Mouse (Mus musculus): ENCODE results near the gene Gm19684.
"Not testable (repeated sequence)": the region's sequence is repeated elsewhere in the genome, so short reads cannot be mapped to it uniquely, and the experiment has no call there.

The Gm19684 gene

DNA sequence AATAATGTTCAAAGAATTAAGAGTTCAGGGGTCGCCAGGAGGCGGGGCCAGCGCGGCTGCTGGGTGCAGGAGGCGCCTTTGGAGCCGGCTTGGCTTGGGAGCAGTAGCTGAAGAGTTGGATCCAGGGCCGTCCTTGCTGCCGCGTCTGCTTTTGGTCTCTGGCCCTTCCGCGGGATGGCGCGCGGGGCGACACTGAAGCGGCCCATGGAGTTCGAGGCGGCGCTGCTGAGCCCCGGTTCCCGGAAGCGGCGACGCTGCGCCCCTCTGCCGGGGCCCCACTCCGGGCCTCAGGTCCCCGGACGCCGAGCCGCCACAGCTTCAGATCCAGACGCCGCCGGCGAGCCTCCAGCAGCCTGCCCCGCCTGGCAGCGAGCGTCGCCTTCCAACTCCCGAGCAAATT is 57.5 kb downstream of the Gm19684 start:
- DNase-seq (ENCODE audit: low read depth) = not testable (repeated sequence)
